In genomic region chr5:14996670-14997249, GRCm38 (mm10) we compare ENCODE assay signal across 20 mouse cellular contexts. TPM values are rescaled to one million over a fixed set of nuclear protein-coding genes. Genes with fewer than 3 reads are reported as not detected.
DNase-seq lines count a peak whose midpoint lies in the region; ATAC-seq and TF ChIP-seq lines count a peak whose summit lies in the region.
"Not testable (repeated sequence)": the region's sequence is repeated elsewhere in the genome, so short reads cannot be mapped to it uniquely, and the experiment has no call there.
"Had no signal": no experiment of that assay in that cellular context is flagged by ENCODE, and none has a peak within 500 bp of the region (broad histone marks: within the 10 kb centered on the region; RNA-seq: fewer than 3 reads in every experiment).

No protein-coding gene starts in this region.

- H3K9ac ChIP-seq in embryonic facial prominence, embryonic 12.5 days; heart, embryonic 12.5 days; hindbrain, embryonic 11.5 days (ENCODE audit: low read depth, low read length); hindbrain, embryonic 14.5 days; midbrain, embryonic 14.5 days (replicated peaks; ENCODE audit: low read length); stomach, postnatal 0 days (ENCODE audit: low read length): not testable (repeated sequence)

- not testable (repeated sequence) for H3K27me3 ChIP-seq in embryonic facial prominence, embryonic 12.5 days; heart, embryonic 12.5 days (replicated peaks); hindbrain, embryonic 11.5 days (ENCODE audit: control insufficient read depth, insufficient read depth, low read length); hindbrain, embryonic 14.5 days (ENCODE audit: control insufficient read depth, insufficient read depth, low read length); midbrain, embryonic 14.5 days (ENCODE audit: control insufficient read depth, insufficient read depth, low read length); stomach, postnatal 0 days (ENCODE audit: control insufficient read depth, insufficient read depth, low read length)

- H3K4me2 ChIP-seq in embryonic facial prominence, embryonic 12.5 days (replicated peaks); heart, embryonic 12.5 days; hindbrain, embryonic 11.5 days (replicated peaks; ENCODE audit: low read depth, low read length); hindbrain, embryonic 14.5 days (replicated peaks); midbrain, embryonic 14.5 days (ENCODE audit: low read length); stomach, postnatal 0 days (replicated peaks; ENCODE audit: low read depth): not testable (repeated sequence)

- H3K36me3 ChIP-seq in embryonic facial prominence, embryonic 12.5 days; heart, embryonic 12.5 days; hindbrain, embryonic 11.5 days (ENCODE audit: control insufficient read depth, insufficient read depth, low read length); hindbrain, embryonic 14.5 days (replicated peaks; ENCODE audit: control insufficient read depth, insufficient read depth); midbrain, embryonic 14.5 days (ENCODE audit: control insufficient read depth, insufficient read depth, low read length); stomach, postnatal 0 days (ENCODE audit: control insufficient read depth, insufficient read depth, low read length): not testable (repeated sequence)

- not testable (repeated sequence) for TF ChIP-seq EP300 in stomach, postnatal 0 days (optimal IDR thresholded peaks at IDR 0.05)

- peaks cover 25% of the 10 kb centered on the region for H3K9me3 ChIP-seq in embryonic facial prominence, embryonic 12.5 days
- H3K9me3 ChIP-seq in heart, embryonic 12.5 days (replicated peaks): peaks cover 17% of the 10 kb centered on the region
- not testable (repeated sequence) for H3K9me3 ChIP-seq in hindbrain, embryonic 11.5 days (ENCODE audit: control insufficient read depth, low read length); stomach, postnatal 0 days (ENCODE audit: control insufficient read depth, low read length)
- H3K9me3 ChIP-seq in hindbrain, embryonic 14.5 days (ENCODE audit: control insufficient read depth, low read length): peaks cover 32% of the 10 kb centered on the region
- peaks cover 19% of the 10 kb centered on the region for H3K9me3 ChIP-seq in midbrain, embryonic 14.5 days (ENCODE audit: control insufficient read depth, low read length)

- WGBS in embryonic facial prominence, embryonic 12.5 days: 70% methylated on average over 7 of the region's 7 CpGs
- 63% methylated on average over 7 of the region's 7 CpGs for WGBS in heart, embryonic 12.5 days
- WGBS in hindbrain, embryonic 11.5 days: 73% methylated on average over 6 of the region's 7 CpGs
- WGBS in hindbrain, embryonic 14.5 days: 77% methylated on average over 6 of the region's 7 CpGs
- WGBS in midbrain, embryonic 14.5 days: 71% methylated on average over 6 of the region's 7 CpGs
- WGBS in stomach, postnatal 0 days: 75% methylated on average over 6 of the region's 7 CpGs

- not testable (repeated sequence) for TF ChIP-seq CTCF in stomach, postnatal 0 days (IDR thresholded peaks at IDR 0.05; ENCODE audit: low read depth)

- H3K27ac ChIP-seq in embryonic facial prominence, embryonic 12.5 days; heart, embryonic 12.5 days (ENCODE audit: poor library complexity, severe bottlenecking); hindbrain, embryonic 11.5 days (ENCODE audit: low read depth, low read length); hindbrain, embryonic 14.5 days; midbrain, embryonic 14.5 days (replicated peaks; ENCODE audit: low read depth, low read length); stomach, postnatal 0 days (replicated peaks): not testable (repeated sequence)

- not testable (repeated sequence) for H3K4me1 ChIP-seq in embryonic facial prominence, embryonic 12.5 days; heart, embryonic 12.5 days (replicated peaks); hindbrain, embryonic 11.5 days (replicated peaks; ENCODE audit: control insufficient read depth, insufficient read depth, low read length); hindbrain, embryonic 14.5 days (replicated peaks; ENCODE audit: control insufficient read depth, insufficient read depth, low read length); midbrain, embryonic 14.5 days (ENCODE audit: control insufficient read depth, insufficient read depth, low read length); stomach, postnatal 0 days (replicated peaks; ENCODE audit: control insufficient read depth, insufficient read depth)

- 0 out of 2 replicates have a peak, but pooled peaks have one; percentile 41 for ATAC-seq in embryonic facial prominence, embryonic 12.5 days (ENCODE audit: insufficient number of reproducible peaks, insufficient read depth, low FRiP score, low TSS enrichment)
- peak; percentile 33; the same call in 1 of the 2 replicates for ATAC-seq in heart, embryonic 12.5 days (ENCODE audit: insufficient number of reproducible peaks, low FRiP score)
- peak; percentile 71; the same call in 1 of the 2 replicates for ATAC-seq in hindbrain, embryonic 11.5 days (ENCODE audit: low FRiP score)
- peak; percentile 51 for ATAC-seq in hindbrain, embryonic 14.5 days (ENCODE audit: low FRiP score)
- peak; percentile 57; the same call in 1 of the 2 replicates for ATAC-seq in midbrain, embryonic 14.5 days (ENCODE audit: low FRiP score, low TSS enrichment)
- 0 out of 2 replicates have a peak, but pooled peaks have one; percentile 38 for ATAC-seq in stomach, postnatal 0 days (ENCODE audit: low FRiP score, low TSS enrichment)

- not testable (repeated sequence) for DNase-seq in hindbrain, embryonic 11.5 days (ENCODE audit: low spot score); hindbrain, embryonic 14.5 days (ENCODE audit: low spot score); midbrain, embryonic 14.5 days; stomach, postnatal 0 days (ENCODE audit: low spot score)

- H3K4me3 ChIP-seq in embryonic facial prominence, embryonic 12.5 days; heart, embryonic 12.5 days; hindbrain, embryonic 11.5 days (ENCODE audit: low read depth, low read length); hindbrain, embryonic 14.5 days (replicated peaks; ENCODE audit: low read length); midbrain, embryonic 14.5 days (replicated peaks; ENCODE audit: low read depth, low read length); stomach, postnatal 0 days (ENCODE audit: low read depth, low read length): not testable (repeated sequence)

RNA-seq across cellular contexts. Expression of gene Gm10354, which starts 18.0 kb away (rescaled TPM):
- not detected in 2 replicates for polyA plus RNA-seq in embryonic facial prominence, embryonic 12.5 days (2016; fragmentation: Nextera tagmentation; extraction: Ambion mirVana)
- polyA plus RNA-seq in heart, embryonic 12.5 days (2016; fragmentation: Nextera tagmentation; extraction: Ambion mirVana): 0.14 TPM in 1 of 2 replicates, not detected in the other
- polyA plus RNA-seq in hindbrain, embryonic 11.5 days (2014; fragmentation: Nextera tagmentation; extraction: Ambion mirVana): not detected in 2 replicates
- polyA plus RNA-seq in hindbrain, embryonic 14.5 days (2014; fragmentation: Nextera tagmentation; extraction: Ambion mirVana): not detected in 2 replicates
- polyA plus RNA-seq in midbrain, embryonic 14.5 days (2014; fragmentation: Nextera tagmentation; extraction: Ambion mirVana): not detected in 2 replicates
- polyA plus RNA-seq in stomach, postnatal 0 days (2015; fragmentation: Nextera tagmentation; extraction: Ambion mirVana): not detected in 2 replicates
- polyA plus RNA-seq: activated CD4-positive, CD25-positive, alpha-beta regulatory T cell, adult 4 months; CD4-positive, CD25-positive, alpha-beta regulatory T cell, adult 4 months; cerebellum, adult 2 months; cortical plate, adult 2 months; embryonic facial prominence, embryonic 10.5 days; embryonic facial prominence, embryonic 13.5 days; embryonic facial prominence, embryonic 15.5 days; erythroblast, embryonic 14.5 days; forebrain, embryonic 10.5 days; forebrain, embryonic 12.5 days; forebrain, embryonic 14.5 days; forebrain, embryonic 16.5 days; G1E; Patski had no signal

RNA-seq across cellular contexts. Expression of gene Gm17019, which starts 36.0 kb away (rescaled TPM):
- polyA plus RNA-seq in embryonic facial prominence, embryonic 12.5 days (2016; fragmentation: Nextera tagmentation; extraction: Ambion mirVana): not detected in 2 replicates
- polyA plus RNA-seq in heart, embryonic 12.5 days (2016; fragmentation: Nextera tagmentation; extraction: Ambion mirVana): not detected in 2 replicates
- not detected in 2 replicates for polyA plus RNA-seq in hindbrain, embryonic 11.5 days (2014; fragmentation: Nextera tagmentation; extraction: Ambion mirVana)
- polyA plus RNA-seq in hindbrain, embryonic 14.5 days (2014; fragmentation: Nextera tagmentation; extraction: Ambion mirVana): not detected in 2 replicates
- not detected in 2 replicates for polyA plus RNA-seq in midbrain, embryonic 14.5 days (2014; fragmentation: Nextera tagmentation; extraction: Ambion mirVana)
- polyA plus RNA-seq in stomach, postnatal 0 days (2015; fragmentation: Nextera tagmentation; extraction: Ambion mirVana): not detected in 2 replicates
- polyA plus RNA-seq: activated CD4-positive, CD25-positive, alpha-beta regulatory T cell, adult 4 months; CD4-positive, CD25-positive, alpha-beta regulatory T cell, adult 4 months; cerebellum, adult 2 months; cortical plate, adult 2 months; embryonic facial prominence, embryonic 10.5 days; embryonic facial prominence, embryonic 13.5 days; embryonic facial prominence, embryonic 15.5 days; erythroblast, embryonic 14.5 days; forebrain, embryonic 10.5 days; forebrain, embryonic 12.5 days; forebrain, embryonic 14.5 days; forebrain, embryonic 16.5 days; G1E; Patski had no signal

RNA-seq across cellular contexts. Expression of gene Speer4e, which starts 58.5 kb away (rescaled TPM):
- not detected in 2 replicates for polyA plus RNA-seq in embryonic facial prominence, embryonic 12.5 days (2016; fragmentation: Nextera tagmentation; extraction: Ambion mirVana)
- polyA plus RNA-seq in heart, embryonic 12.5 days (2016; fragmentation: Nextera tagmentation; extraction: Ambion mirVana): 0.10 and 0.17 TPM in 2 replicates
- polyA plus RNA-seq in hindbrain, embryonic 11.5 days (2014; fragmentation: Nextera tagmentation; extraction: Ambion mirVana): not detected in 2 replicates
- polyA plus RNA-seq in hindbrain, embryonic 14.5 days (2014; fragmentation: Nextera tagmentation; extraction: Ambion mirVana): not detected in 2 replicates
- polyA plus RNA-seq in midbrain, embryonic 14.5 days (2014; fragmentation: Nextera tagmentation; extraction: Ambion mirVana): not detected in 2 replicates
- 0.21 TPM in 1 of 2 replicates, not detected in the other for polyA plus RNA-seq in stomach, postnatal 0 days (2015; fragmentation: Nextera tagmentation; extraction: Ambion mirVana)
- polyA plus RNA-seq: activated CD4-positive, CD25-positive, alpha-beta regulatory T cell, adult 4 months; CD4-positive, CD25-positive, alpha-beta regulatory T cell, adult 4 months; cerebellum, adult 2 months; cortical plate, adult 2 months; embryonic facial prominence, embryonic 10.5 days; embryonic facial prominence, embryonic 13.5 days; embryonic facial prominence, embryonic 15.5 days; erythroblast, embryonic 14.5 days; forebrain, embryonic 10.5 days; forebrain, embryonic 12.5 days; forebrain, embryonic 14.5 days; forebrain, embryonic 16.5 days; G1E; Patski had no signal
